Mouse (Mus musculus) right cerebral cortex, postnatal 10 days (tissue): ENCODE data around the gene Stx16.

ENCODE experiments used
- DNase-seq, 2 experiments: peaks; one replicate each; pipeline ENCODE4 v3.0.0; 2021; ENCODE audit warnings: low spot score in 2 of 2

Stx16 gene

GRCm38 (mm10) chr2:174075673-174076432 lies at the start of gene Stx16:
TSS of gene Stx16 (plus strand) at chr2:174076308.
- DNase-seq = peak; percentile 92 to 94

- no peak for DNase-seq
Observed at GRCm38 (mm10) chr2:174026406-174026805, 49.7 kb upstream of the Stx16 start.

DNA sequence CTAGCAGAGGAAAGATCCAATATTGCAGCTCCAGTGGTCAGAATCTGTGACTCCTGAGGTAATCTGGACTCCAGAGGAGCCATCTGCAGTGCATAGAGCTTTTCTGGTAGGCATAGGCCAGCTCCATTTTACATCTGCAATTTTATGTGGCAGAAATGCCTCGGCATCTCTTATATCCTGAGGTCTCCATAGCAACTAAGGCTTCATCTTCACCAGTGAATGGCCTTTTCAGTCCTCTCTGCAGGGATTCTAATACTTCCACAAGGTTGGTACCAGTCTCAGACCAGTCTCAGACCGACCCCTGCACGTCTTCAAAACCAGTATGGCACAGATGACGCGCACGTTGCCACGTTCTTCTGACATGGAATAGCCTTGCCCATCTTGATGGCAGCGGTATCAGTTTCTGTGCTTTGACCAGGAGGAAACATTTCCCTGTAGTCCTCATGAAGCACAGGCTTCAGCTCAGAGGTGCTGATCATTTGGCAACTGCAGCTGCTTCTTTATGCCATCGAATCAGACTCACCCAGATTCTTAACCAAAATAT lies 42.8 kb upstream of the Stx16 start:
- DNase-seq = no peak

GRCm38 (mm10) chr2:174047656-174048055 lies 28.5 kb upstream of the Stx16 start:
- no peak for DNase-seq

DNA sequence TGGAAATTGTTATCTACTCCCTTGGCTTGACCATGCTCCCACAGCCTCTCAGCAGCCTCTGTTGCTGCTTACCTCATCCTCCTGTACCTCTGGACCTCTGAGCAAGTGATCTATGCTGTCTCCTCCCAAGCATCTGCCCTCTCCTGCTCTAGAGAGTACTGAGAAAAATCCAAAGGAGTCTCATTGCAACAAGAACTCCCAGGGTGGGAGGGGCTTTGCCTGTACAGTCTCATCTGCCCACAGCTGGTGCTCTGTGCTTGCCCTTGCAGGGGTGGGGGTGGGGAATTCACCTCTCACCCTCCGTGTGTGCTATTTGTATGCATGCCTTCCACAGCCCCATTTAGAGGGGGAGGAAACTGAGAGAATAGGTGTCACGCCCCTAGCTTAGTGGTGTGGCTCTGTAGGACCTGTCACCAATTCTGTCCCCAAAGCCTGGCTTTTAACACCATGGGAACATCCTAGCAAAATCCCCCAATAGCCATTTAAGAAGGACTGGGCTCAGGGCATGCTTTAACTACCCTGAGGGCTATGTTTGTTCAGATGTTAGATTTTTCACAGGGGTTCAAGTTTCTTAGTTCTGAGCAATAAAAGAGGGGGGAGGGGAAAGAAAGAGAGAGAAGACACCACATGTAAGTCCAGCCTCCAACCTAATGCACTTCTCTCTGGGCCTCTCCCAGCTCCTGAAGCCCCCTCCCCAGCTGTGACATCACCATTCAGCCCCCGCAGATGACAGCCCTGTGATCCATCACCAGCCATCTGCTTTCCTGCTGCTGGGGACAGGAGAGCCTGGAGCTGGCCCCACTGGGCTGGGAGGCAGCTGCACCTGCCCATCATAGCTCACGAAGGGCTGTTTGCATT lies 26.4 kb upstream of the Stx16 start:
- DNase-seq = no peak

- DNase-seq = no peak
Observed at GRCm38 (mm10) chr2:174050339-174050685, 25.8 kb upstream of the Stx16 start.

GRCm38 (mm10) chr2:174051081-174051481 lies 25.0 kb upstream of the Stx16 start:
- no peak for DNase-seq

- DNase-seq = no peak
Observed at GRCm38 (mm10) chr2:174054496-174054895, 21.6 kb upstream of the Stx16 start.

DNA sequence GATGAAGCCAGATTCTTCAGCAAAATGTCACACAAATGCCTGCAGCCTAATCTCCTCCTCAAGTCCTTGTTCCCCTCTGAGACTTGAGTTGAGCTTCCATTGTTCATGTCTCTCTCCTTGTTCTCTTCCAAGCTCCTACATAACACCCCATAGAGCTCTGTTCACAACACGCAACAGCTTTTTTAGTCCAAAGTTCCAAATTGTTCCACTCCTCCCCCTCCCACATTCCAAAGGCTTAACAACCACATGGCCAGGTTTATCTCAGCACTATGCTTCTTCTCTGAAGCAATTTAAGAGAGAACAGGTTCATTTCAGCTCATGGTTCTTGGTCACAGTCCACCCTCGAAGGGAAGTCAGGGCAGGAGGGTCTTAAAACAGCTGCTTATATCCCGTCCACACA lies 18.4 kb upstream of the Stx16 start:
- DNase-seq = no peak

DNA sequence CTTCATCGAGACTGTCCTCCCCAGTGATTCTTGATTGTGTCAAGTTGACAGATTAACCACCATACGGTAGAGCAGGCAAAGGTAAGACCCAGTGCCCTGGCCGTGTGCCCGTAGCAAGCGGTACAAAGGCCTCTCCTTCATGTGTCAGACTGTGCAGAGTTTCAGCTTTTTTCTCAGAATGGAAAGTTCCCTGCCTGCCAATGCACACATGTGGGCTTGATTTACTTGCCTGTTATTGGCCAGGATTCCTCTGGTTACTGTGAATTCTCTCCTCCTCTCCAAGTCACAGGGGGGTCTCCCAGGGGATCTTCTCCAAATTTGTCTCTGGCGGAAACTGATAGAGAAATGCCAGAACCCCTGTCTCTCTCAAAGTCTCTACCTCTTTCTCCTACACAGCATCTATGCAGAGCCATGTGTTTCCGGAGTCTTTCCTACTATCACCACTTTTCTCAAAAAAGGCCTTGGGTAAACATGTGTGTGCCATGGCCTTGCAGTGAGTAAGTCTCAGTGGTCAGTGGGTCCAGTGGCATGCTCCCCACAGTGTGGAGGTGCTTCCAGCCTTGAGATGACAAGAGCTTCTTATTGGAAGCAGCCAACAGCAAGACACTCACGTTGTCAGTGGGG lies 17.7 kb upstream of the Stx16 start:
- no peak for DNase-seq

DNA sequence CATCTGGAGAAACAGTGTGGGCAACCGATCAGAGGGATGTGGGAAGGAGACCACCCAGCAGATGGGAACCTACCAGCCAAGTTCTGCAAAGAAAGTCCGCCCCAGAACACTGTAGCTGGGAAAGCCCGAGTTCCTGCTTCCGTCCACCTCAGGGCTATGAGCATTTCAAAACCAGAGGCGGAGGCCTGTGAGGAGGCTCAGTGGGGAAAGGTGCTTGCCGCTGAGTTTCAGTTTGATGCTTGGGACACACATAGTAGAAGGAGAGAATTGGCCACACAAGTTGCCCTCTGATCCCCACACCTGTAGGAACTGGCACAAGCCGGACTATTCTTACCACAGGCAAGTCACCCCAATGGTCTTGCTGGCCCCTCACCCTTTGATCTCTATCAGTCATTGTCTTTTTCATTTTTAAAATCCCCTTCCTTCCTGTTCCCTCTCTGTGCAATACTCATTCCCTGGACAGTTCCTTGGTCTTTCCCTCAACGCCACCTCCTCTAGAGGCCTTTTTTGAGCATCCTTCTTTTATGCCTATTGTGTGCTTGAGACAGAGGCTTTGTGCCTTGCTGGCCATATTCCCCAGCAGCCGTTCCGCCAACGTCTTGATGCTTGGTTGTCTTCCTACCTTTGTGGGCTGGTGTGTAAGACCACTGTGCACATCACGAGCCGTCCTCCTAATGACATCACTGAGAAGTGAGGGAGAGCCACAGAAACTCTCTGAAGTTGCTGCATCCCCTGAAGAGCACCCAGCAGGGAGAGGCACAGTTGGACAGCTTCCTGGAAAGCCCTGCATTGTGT lies 16.3 kb upstream of the Stx16 start:
- DNase-seq = no peak

- DNase-seq = no peak
Observed at GRCm38 (mm10) chr2:174061219-174061618, 14.9 kb upstream of the Stx16 start.

- no peak for DNase-seq
Observed at GRCm38 (mm10) chr2:174063074-174063473, 13.0 kb upstream of the Stx16 start.

DNA sequence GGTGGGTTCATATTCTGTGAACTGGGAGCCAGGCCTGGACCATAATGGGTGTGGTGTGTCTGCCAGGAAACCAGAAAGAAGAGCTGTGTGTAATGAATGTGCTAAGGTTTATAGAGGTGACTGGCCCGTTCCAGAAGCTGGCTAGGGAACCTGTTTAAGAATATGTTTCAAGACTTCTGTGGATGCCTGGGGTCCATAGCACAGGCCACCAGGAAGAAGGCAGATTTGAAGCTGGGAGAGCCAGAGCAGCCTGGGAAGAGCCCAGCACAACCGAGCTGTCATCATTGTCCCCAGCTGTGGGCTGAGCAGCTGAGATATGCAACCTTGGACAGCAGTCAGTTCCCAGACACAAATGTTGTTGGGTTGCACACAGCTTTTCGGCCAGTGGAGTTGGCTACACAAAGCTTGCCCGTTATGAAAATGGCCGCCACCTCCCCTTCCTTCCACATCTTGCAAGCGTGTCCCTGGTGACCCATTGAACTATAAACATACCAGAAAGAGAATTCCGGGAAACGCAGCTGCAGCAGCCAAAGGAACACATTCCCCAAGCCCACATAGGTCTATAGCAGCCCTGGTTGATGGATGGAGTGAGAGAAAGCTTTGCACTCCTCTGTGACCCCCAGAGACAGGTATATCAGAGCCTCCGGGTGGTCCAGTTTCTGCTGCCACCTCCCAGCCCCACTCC lies 12.4 kb upstream of the Stx16 start:
- DNase-seq = no peak

GRCm38 (mm10) chr2:174067793-174068419 lies 8.2 kb upstream of the Stx16 start:
- DNase-seq = no peak

GRCm38 (mm10) chr2:174069532-174070049 lies 6.5 kb upstream of the Stx16 start:
- no peak for DNase-seq

DNA sequence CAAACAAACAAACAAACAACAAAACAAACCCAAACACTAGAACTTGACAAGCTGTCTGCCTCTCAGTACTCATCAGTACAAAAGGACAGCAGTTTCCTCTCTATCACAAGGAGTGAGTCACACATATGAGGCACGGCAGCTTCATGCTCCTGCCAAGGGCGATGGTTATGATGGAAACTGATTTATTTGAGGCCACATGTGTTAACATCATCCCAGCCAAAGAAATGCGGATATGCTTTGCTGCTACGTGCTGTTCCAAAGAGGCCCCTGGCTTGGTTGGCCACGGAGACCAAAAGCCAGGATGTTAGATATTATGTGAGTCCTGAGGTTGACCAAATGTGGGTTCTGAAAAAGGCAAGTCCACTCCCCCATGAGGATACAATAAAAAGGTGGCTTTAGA lies 4.7 kb upstream of the Stx16 start:
- DNase-seq = no peak

GRCm38 (mm10) chr2:174073156-174073790 lies 2.8 kb upstream of the Stx16 start:
- DNase-seq = no peak

DNA sequence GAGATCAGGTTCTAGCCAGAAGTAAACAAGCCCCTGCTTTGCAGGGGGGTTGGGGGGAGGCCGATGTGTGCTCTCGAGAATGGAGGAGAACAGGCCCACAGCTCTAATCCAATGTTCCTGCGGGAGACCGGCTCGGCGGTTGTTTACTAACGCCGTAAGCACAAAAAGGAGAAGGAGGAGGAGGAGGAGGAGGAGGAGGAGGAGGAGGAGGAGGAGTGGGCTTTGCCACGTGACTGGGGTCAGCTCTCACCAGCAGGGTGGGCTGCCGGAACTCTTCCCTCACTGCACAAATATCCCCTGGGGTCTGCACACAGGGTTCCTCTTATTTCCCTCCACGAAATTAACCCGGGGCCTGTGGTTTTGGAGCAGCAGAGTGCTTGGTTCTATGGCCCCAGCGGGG lies 1.5 kb upstream of the Stx16 start:
- DNase-seq = peak; percentile 44 to 48

DNA sequence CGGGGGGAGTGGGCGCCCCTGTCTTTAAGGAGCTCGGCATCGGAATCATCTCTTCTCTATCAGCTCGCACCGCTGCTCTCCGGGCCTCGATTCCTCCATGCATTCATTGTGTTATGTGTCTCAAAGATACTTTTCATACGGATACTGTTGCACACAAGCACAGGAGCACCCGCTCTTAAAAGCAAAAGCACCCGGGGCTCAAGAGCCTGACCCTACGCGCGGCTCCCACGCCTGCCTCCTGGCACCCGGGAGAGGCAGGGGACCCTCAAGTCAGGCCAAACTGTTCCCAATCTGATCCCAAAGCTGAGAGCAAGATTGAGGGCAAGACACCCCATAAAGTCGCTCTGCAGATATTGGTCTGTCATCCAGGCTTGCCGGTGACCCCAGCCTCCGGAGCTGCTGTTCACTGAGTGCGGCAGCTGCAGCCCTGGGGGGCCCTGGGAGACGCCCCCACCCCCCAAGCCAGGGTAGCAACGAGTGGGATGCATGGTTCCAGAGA lies 987 bp upstream of the Stx16 start:
- DNase-seq = peak; percentile 28 to 35
